Mouse (Mus musculus) kidney, adult 2 months (tissue): ENCODE data around the gene Dcst2. TPM values are rescaled to one million over a fixed set of nuclear protein-coding genes. Genes with fewer than 3 reads are reported as not detected.

Experiments
- DNase-seq: peaks from one replicate; pipeline ENCODE4 v3.0.0; 2021
- H3K27ac ChIP-seq: fragments of 200-500 bp; 2 replicates; pipeline ENCODE4 v1.5.1; 2012; ENCODE audit warnings: low read depth, low read length, control low read depth, inconsistent platforms; ENCODE audit not compliant: insufficient read depth
- H3K27me3 ChIP-seq: fragments of 200-500 bp; replicated peaks from 2 replicates; pipeline ENCODE4 v1.6.1; 2012; ENCODE audit warnings: mild to moderate bottlenecking, moderate library complexity, low read length, inconsistent platforms; ENCODE audit not compliant: control insufficient read depth, insufficient read depth
- H3K36me3 ChIP-seq: fragments of 200-500 bp; 2 replicates; pipeline ENCODE4 v1.6.1; 2012; ENCODE audit warnings: mild to moderate bottlenecking, moderate library complexity, low read length, inconsistent platforms; ENCODE audit not compliant: control insufficient read depth, insufficient read depth
- H3K4me1 ChIP-seq: fragments of 200-500 bp; 2 replicates; pipeline ENCODE4 v1.6.1; 2011; ENCODE audit warnings: low read length; ENCODE audit not compliant: control insufficient read depth, insufficient read depth
- H3K4me3 ChIP-seq: fragments of 200-500 bp; 2 replicates; pipeline ENCODE4 v1.5.1; 2011; ENCODE audit warnings: mild to moderate bottlenecking, low read depth, low read length, control low read depth; ENCODE audit not compliant: insufficient read depth
- CTCF ChIP-seq: fragments of 200-500 bp; conservative IDR thresholded peaks from 2 replicates; pipeline ENCODE4 v1.5.1; 2011; ENCODE audit warnings: low read depth, mild to moderate bottlenecking, control low read depth, low read length, moderate library complexity, mixed read lengths; ENCODE audit not compliant: insufficient read depth, insufficient read length
- POLR2A ChIP-seq: fragments of 200-500 bp; IDR thresholded peaks from one replicate; pipeline ENCODE4 v1.6.1; 2011; ENCODE audit warnings: low read depth, low read length, control low read depth
- WGBS: fragments of 180-500 bp; shearing (Covaris S2); methylation state at CpG from one replicate; pipeline ENCODE4 v1.1.7; 2018; 5-methylcytosine and 5-hydroxymethylcytosine counted together
- polyA plus RNA-seq: library from polyadenylated mRNA; depleted of rRNA; stranded (reverse); fragments of >200 nt; gene quantifications from 2 replicates; pipeline ENCODE4 v1.2.3, GENCODE M21; 2012

Gene Dcst2
- polyA plus RNA-seq, 1 experiment, result 0.41 TPM

GRCm38 (mm10) chr3:89351271-89351670 lies 10.5 kb upstream of the Dcst2 start:
- H3K4me1 ChIP-seq, result peaks cover 14% of the 10 kb centered on the region; the same call in 1 of the 2 replicates
- H3K36me3 ChIP-seq, result no peaks in the 10 kb centered on the region
- peak; percentile 83 for DNase-seq
- no peak overlapping the region for H3K4me3 ChIP-seq
- no peaks in the 10 kb centered on the region for H3K27me3 ChIP-seq
- no peak for TF ChIP-seq CTCF
- no peak for TF ChIP-seq POLR2A
- no peak overlapping the region for H3K27ac ChIP-seq
- 44% methylated on average over 5 of the region's 5 CpGs for WGBS

- H3K27me3 ChIP-seq, result no peaks in the 10 kb centered on the region
- H3K4me1 ChIP-seq, result peaks cover 14% of the 10 kb centered on the region; the same call in 1 of the 2 replicates
- no peak overlapping the region for H3K4me3 ChIP-seq
- H3K36me3 ChIP-seq, result no peaks in the 10 kb centered on the region
- TF ChIP-seq POLR2A (no peak), CTCF (peak; percentile 84)
- peak overlapping the region; percentile 17; the same call in 1 of the 2 replicates for H3K27ac ChIP-seq
- DNase-seq, result peak; percentile 95
- WGBS, result 11% methylated on average over 5 of the region's 5 CpGs
These were observed 6.8 kb upstream of the Dcst2 start for GRCm38 (mm10) chr3:89354816-89355511.

GRCm38 (mm10) chr3:89355512-89355902 lies 6.3 kb upstream of the Dcst2 start:
- 52% methylated on average over 6 of the region's 6 CpGs for WGBS
- no peaks in the 10 kb centered on the region for H3K27me3 ChIP-seq
- TF ChIP-seq POLR2A (no peak), CTCF (no peak)
- no peaks in the 10 kb centered on the region for H3K36me3 ChIP-seq
- H3K27ac ChIP-seq, result peak overlapping the region; percentile 17
- DNase-seq, result peak; percentile 82
- no peak overlapping the region for H3K4me3 ChIP-seq
- peaks cover 12% of the 10 kb centered on the region; the same call in 1 of the 2 replicates for H3K4me1 ChIP-seq

GRCm38 (mm10) chr3:89356029-89356428 lies 5.7 kb upstream of the Dcst2 start:
- Histone ChIP-seq H3K4me3 (no peak overlapping the region), H3K27me3 (no peaks in the 10 kb centered on the region), H3K36me3 (no peaks in the 10 kb centered on the region), H3K4me1 (peaks cover 12% of the 10 kb centered on the region; the same call in 1 of the 2 replicates), H3K27ac (peak overlapping the region; percentile 17)
- no peak for TF ChIP-seq CTCF
- no peak for TF ChIP-seq POLR2A
- 78% methylated on average over 9 of the region's 9 CpGs for WGBS
- DNase-seq, result no peak

GRCm38 (mm10) chr3:89359630-89360029 lies 2.1 kb upstream of the Dcst2 start:
- H3K27ac ChIP-seq, result no peak overlapping the region
- H3K4me3 ChIP-seq, result no peak overlapping the region
- no peaks in the 10 kb centered on the region for H3K36me3 ChIP-seq
- H3K4me1 ChIP-seq, result peaks cover 12% of the 10 kb centered on the region; the same call in 1 of the 2 replicates
- 63% methylated on average over 6 of the region's 6 CpGs for WGBS
- no peaks in the 10 kb centered on the region for H3K27me3 ChIP-seq
- DNase-seq, result no peak
- TF ChIP-seq CTCF, result no peak
- no peak for TF ChIP-seq POLR2A

GRCm38 (mm10) chr3:89360237-89360636 lies 1.5 kb upstream of the Dcst2 start:
- peaks cover 7% of the 10 kb centered on the region; the same call in 1 of the 2 replicates for H3K4me1 ChIP-seq
- DNase-seq, result no peak
- no peaks in the 10 kb centered on the region for H3K36me3 ChIP-seq
- H3K27ac ChIP-seq, result no peak overlapping the region
- WGBS, result 63% methylated on average over 3 of the region's 3 CpGs
- no peak overlapping the region for H3K4me3 ChIP-seq
- H3K27me3 ChIP-seq, result no peaks in the 10 kb centered on the region
- TF ChIP-seq POLR2A (no peak), CTCF (no peak)

- no peaks in the 10 kb centered on the region for H3K36me3 ChIP-seq
- no peak overlapping the region for H3K27ac ChIP-seq
- DNase-seq, result no peak
- no peak for TF ChIP-seq POLR2A
- no peak for TF ChIP-seq CTCF
- no peaks in the 10 kb centered on the region for H3K4me1 ChIP-seq
- no peaks in the 10 kb centered on the region for H3K27me3 ChIP-seq
- 77% methylated on average over 8 of the region's 8 CpGs for WGBS
- H3K4me3 ChIP-seq, result no peak overlapping the region
These were observed 2.9 kb downstream of the Dcst2 start for GRCm38 (mm10) chr3:89364631-89365030.

GRCm38 (mm10) chr3:89365153-89365485 lies 3.3 kb downstream of the Dcst2 start, which contains the start of gene Dcst1:
TSS of gene Dcst1 (minus strand) at chr3:89365253.
- DNase-seq, result no peak
- Histone ChIP-seq H3K27ac (no peak within 1 kb of the TSS), H3K4me3 (no peak within 1 kb of the TSS), H3K4me1 (no peaks in the 10 kb centered on the region), H3K36me3 (no peaks in the 10 kb centered on the region), H3K27me3 (no peaks in the 10 kb centered on the region)
- WGBS, result 87% methylated on average over 11 of the region's 11 CpGs
- TF ChIP-seq POLR2A, result no peak
- no peak for TF ChIP-seq CTCF
